Mouse (Mus musculus) forebrain, embryonic 12.5 days (tissue): Measurements from ENCODE around the gene Ccdc150. TPM values are rescaled to one million over a fixed set of nuclear protein-coding genes. Genes with fewer than 3 reads are reported as not detected.

Source experiments
- ATAC-seq: fragments of 200-750 bp; cut with Nextera tagmentation; 2 replicates; pipeline ENCODE4 v1.8.0; 2017; ENCODE audit warnings: moderate TSS enrichment; ENCODE audit not compliant: low FRiP score
- H3K27ac ChIP-seq: fragments of 300-500 bp; sonication (generic); 2 replicates; pipeline ENCODE4 v1.5.1; 2016; ENCODE audit warnings: mild to moderate bottlenecking
- H3K27me3 ChIP-seq: fragments of 300-500 bp; sonication (generic); 2 replicates; pipeline ENCODE4 v1.6.1; 2016; ENCODE audit warnings: mild to moderate bottlenecking
- H3K36me3 ChIP-seq: fragments of 300-500 bp; sonication (generic); replicated peaks from 2 replicates; pipeline ENCODE4 v1.6.1; 2016; ENCODE audit warnings: mild to moderate bottlenecking
- H3K4me1 ChIP-seq: fragments of 300-500 bp; sonication (generic); 2 replicates; pipeline ENCODE4 v1.6.1; 2016
- H3K4me2 ChIP-seq: fragments of 300-500 bp; sonication (generic); 2 replicates; pipeline ENCODE4 v1.6.1; 2016; ENCODE audit warnings: mild to moderate bottlenecking, moderate library complexity
- H3K4me3 ChIP-seq: fragments of 300-500 bp; sonication (generic); replicated peaks from 2 replicates; pipeline ENCODE4 v1.5.1; 2016; ENCODE audit warnings: mild to moderate bottlenecking
- H3K9ac ChIP-seq: fragments of 300-500 bp; sonication (generic); 2 replicates; pipeline ENCODE4 v1.6.1; 2016; ENCODE audit warnings: mild to moderate bottlenecking
- H3K9me3 ChIP-seq: fragments of 300-500 bp; sonication (generic); 2 replicates; pipeline ENCODE4 v1.6.1; 2016
- WGBS: fragments of 180-500 bp; shearing (Covaris S2); methylation state at CpG from one replicate; pipeline ENCODE4 v1.1.7; 2016; 5-methylcytosine and 5-hydroxymethylcytosine counted together
- polyA plus RNA-seq: library from polyadenylated mRNA; unstranded; fragments of >200 nt; fragmentation: Nextera tagmentation; extraction: Ambion mirVana; gene quantifications from 2 replicates; pipeline ENCODE4 v1.2.1, GENCODE M21; 2016

Ccdc150 gene
- polyA plus RNA-seq, 1 experiment from 2014 or later: 0.49 TPM

GRCm38 (mm10) chr1:54377506-54378051, 127.1 kb downstream of the Ccdc150 start:
- ATAC-seq: no peak
- Histone ChIP-seq H3K27me3 (no peaks in the 10 kb centered on the region), H3K9me3 (no peaks in the 10 kb centered on the region), H3K4me3 (no peak overlapping the region), H3K9ac (no peak overlapping the region), H3K36me3 (0 out of 2 replicates have a peak, but pooled peaks cover 4% of the 10 kb centered on the region), H3K27ac (no peak overlapping the region), H3K4me1 (no peaks in the 10 kb centered on the region), H3K4me2 (no peak overlapping the region)

- Histone ChIP-seq H3K4me1 (no peaks in the 10 kb centered on the region), H3K9ac (no peak overlapping the region), H3K27ac (no peak overlapping the region), H3K4me2 (no peak overlapping the region), H3K4me3 (no peak overlapping the region), H3K36me3 (0 out of 2 replicates have a peak, but pooled peaks cover 4% of the 10 kb centered on the region), H3K27me3 (no peaks in the 10 kb centered on the region), H3K9me3 (no peaks in the 10 kb centered on the region)
- 92% methylated on average over 9 of the region's 9 CpGs for WGBS
- peak; percentile 57 for ATAC-seq
These were observed 130.8 kb downstream of the Ccdc150 start for GRCm38 (mm10) chr1:54380978-54381914.

GRCm38 (mm10) chr1:54384221-54384620, 133.7 kb downstream of the Ccdc150 start:
- H3K9me3 ChIP-seq: no peaks in the 10 kb centered on the region
- no peak overlapping the region for H3K4me2 ChIP-seq
- H3K27me3 ChIP-seq: no peaks in the 10 kb centered on the region
- no peak overlapping the region for H3K4me3 ChIP-seq
- WGBS: 17% methylated on average over 1 of the region's 1 CpGs
- H3K9ac ChIP-seq: no peak overlapping the region
- H3K27ac ChIP-seq: no peak overlapping the region
- H3K36me3 ChIP-seq: peaks cover 4% of the 10 kb centered on the region; the same call in 1 of the 2 replicates
- no peak for ATAC-seq
- no peaks in the 10 kb centered on the region for H3K4me1 ChIP-seq

- no peaks in the 10 kb centered on the region for H3K27me3 ChIP-seq
- H3K9ac ChIP-seq: no peak overlapping the region
- no peak overlapping the region for H3K4me2 ChIP-seq
- H3K4me3 ChIP-seq: no peak overlapping the region
- no peaks in the 10 kb centered on the region for H3K9me3 ChIP-seq
- no peaks in the 10 kb centered on the region for H3K4me1 ChIP-seq
- H3K27ac ChIP-seq: no peak overlapping the region
- peaks cover 56% of the 10 kb centered on the region for H3K36me3 ChIP-seq
- no peak for ATAC-seq
These were observed 152.3 kb downstream of the Ccdc150 start for GRCm38 (mm10) chr1:54402736-54403135.

Other genes with a start within 250 kb of the Ccdc150 start
- 3.3 and 4.0 TPM in 2 replicates for gene Hecw2, start 55.5 kb upstream of the Ccdc150 start, polyA plus RNA-seq
- 32.7 and 33.5 TPM in 2 replicates for gene Gtf3c3, start 188.3 kb downstream of the Ccdc150 start, polyA plus RNA-seq